Mouse (Mus musculus) layer of hippocampus, postnatal 36 days (tissue): Measurements from ENCODE around the gene Ms4a7. TPM values are rescaled to one million over a fixed set of nuclear protein-coding genes. Genes with fewer than 3 reads are reported as not detected.
"Not testable (repeated sequence)": the region's sequence is repeated elsewhere in the genome, so short reads cannot be mapped to it uniquely, and the experiment has no call there.

Source experiments
- DNase-seq, 2 experiments: peaks; one replicate each; pipeline ENCODE4 v3.0.0; 2022
- total RNA-seq, 2 experiments: library from RNA; stranded (reverse); gene quantifications; 2 replicates each; pipeline ENCODE4 v1.2.3; 2021

Ms4a7 gene
- total RNA-seq: under 1 TPM; 0.30 to 0.35 TPM

- DNase-seq: no peak
These were observed at the start of gene Ms4a7 for GRCm38 (mm10) chr19:11335932-11336331. Gene Ms4a7 (minus strand): TSS chr19:11336146.

- DNase-seq: no peak
These were observed 40.5 kb upstream of the Ms4a7 start for GRCm38 (mm10) chr19:11376399-11376798.

- DNase-seq: no peak
These were observed 39.3 kb upstream of the Ms4a7 start, which contains the start of gene Ms4a4a for GRCm38 (mm10) chr19:11375273-11375672. Gene Ms4a4a (plus strand): TSS chr19:11375523.

- no peak for DNase-seq
These were observed 35.2 kb upstream of the Ms4a7 start for GRCm38 (mm10) chr19:11371181-11371580.

GRCm38 (mm10) chr19:11368310-11368709 is 32.4 kb upstream of the Ms4a7 start:
- no peak for DNase-seq

GRCm38 (mm10) chr19:11362002-11362401 is 26.1 kb upstream of the Ms4a7 start:
- no peak for DNase-seq

- no peak for DNase-seq
These were observed 24.2 kb upstream of the Ms4a7 start for GRCm38 (mm10) chr19:11360106-11360505.

- no peak for DNase-seq
These were observed 19.8 kb upstream of the Ms4a7 start for GRCm38 (mm10) chr19:11355730-11356129.

GRCm38 (mm10) chr19:11351878-11352277 is 15.9 kb upstream of the Ms4a7 start:
- no peak for DNase-seq

- peak; percentile 5 to 14 for DNase-seq
These were observed 13.9 kb upstream of the Ms4a7 start for GRCm38 (mm10) chr19:11349698-11350481.

- DNase-seq: no peak
These were observed 8.0 kb upstream of the Ms4a7 start for GRCm38 (mm10) chr19:11343992-11344391.

GRCm38 (mm10) chr19:11343147-11343546 is 7.2 kb upstream of the Ms4a7 start:
- no peak for DNase-seq

GRCm38 (mm10) chr19:11321123-11321522 is 14.8 kb downstream of the Ms4a7 start:
- DNase-seq: no peak

GRCm38 (mm10) chr19:11316786-11317185 is 19.2 kb downstream of the Ms4a7 start:
- DNase-seq: no peak

- no peak for DNase-seq
These were observed 21.6 kb downstream of the Ms4a7 start, which contains the start of gene Ms4a14 for GRCm38 (mm10) chr19:11314354-11314753. Gene Ms4a14 (minus strand): TSS chr19:11314454.

GRCm38 (mm10) chr19:11308888-11309287 is 27.1 kb downstream of the Ms4a7 start:
- no peak for DNase-seq

- DNase-seq: not testable (repeated sequence)
These were observed 36.4 kb downstream of the Ms4a7 start for GRCm38 (mm10) chr19:11299529-11299928.

GRCm38 (mm10) chr19:11298939-11299338 is 37.0 kb downstream of the Ms4a7 start:
- no peak for DNase-seq

GRCm38 (mm10) chr19:11293616-11294015 is 42.3 kb downstream of the Ms4a7 start:
- not testable (repeated sequence) for DNase-seq

- DNase-seq: peak; percentile 1 to 3
These were observed 43.0 kb downstream of the Ms4a7 start for GRCm38 (mm10) chr19:11292990-11293389.

- no peak for DNase-seq
These were observed 52.2 kb downstream of the Ms4a7 start, which contains the start of gene Ms4a5 for GRCm38 (mm10) chr19:11283773-11284172. Gene Ms4a5 (minus strand): TSS chr19:11283873.

- no peak for DNase-seq
These were observed 55.7 kb downstream of the Ms4a7 start for GRCm38 (mm10) chr19:11280223-11280622.

GRCm38 (mm10) chr19:11276431-11276830 is 59.5 kb downstream of the Ms4a7 start:
- no peak for DNase-seq
